Mouse (Mus musculus) kidney, postnatal 14 days (tissue): ENCODE measurements around the gene Myod1.

Source experiments
- DNase-seq: peaks from one replicate; pipeline ENCODE4 v3.0.0; 2022; ENCODE audit warnings: mixed read lengths

Gene Myod1

GRCm38 (mm10) chr7:46393718-46394511 is 17.6 kb downstream of the Myod1 start:
- DNase-seq: no peak

- no peak for DNase-seq
These were observed 18.7 kb downstream of the Myod1 start for GRCm38 (mm10) chr7:46394933-46395332.

- DNase-seq: no peak
These were observed 19.3 kb downstream of the Myod1 start for GRCm38 (mm10) chr7:46395571-46395970.

DNA sequence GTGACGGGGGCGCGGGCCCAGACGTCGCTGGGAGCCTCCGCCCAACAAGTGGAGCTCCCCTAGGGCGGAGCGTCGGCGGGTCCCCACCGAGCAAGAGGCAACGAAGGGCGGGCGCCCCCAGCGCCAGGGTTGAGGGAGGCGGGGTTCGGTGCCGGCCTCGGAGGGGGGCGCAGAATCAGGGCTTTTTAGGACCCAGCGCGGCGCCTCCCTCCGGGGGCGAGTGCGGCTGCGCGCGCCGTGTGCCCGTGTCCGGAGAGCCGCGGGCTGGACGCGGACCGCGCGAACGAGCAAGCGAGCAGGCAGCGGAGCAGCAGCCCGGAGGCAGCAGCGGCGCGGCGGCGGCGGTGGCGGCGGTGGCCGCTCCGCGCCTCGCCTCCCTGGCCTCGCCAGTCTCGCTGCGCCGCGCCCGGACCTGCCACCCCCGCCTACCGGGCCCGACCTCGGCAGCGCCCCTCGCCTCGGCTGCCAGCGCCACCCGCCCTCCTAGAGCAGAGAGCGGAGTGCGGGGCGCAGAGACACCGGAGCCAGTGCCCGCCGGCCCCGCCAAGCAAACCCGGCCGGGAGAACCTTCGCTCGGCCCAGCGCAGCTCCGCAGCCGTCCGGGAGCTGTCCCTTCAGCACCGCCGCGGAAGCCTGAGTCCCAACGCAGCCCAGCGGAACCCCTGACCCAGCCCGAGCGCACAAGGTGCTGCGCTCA is 20.1 kb downstream of the Myod1 start, which contains the start of gene Kcnc1:
TSS of gene Kcnc1 (plus strand) at position 267 of the 697 bp plus-strand sequence.
- peak; percentile 85 for DNase-seq

GRCm38 (mm10) chr7:46396928-46397731 is 20.9 kb downstream of the Myod1 start:
- DNase-seq: no peak

GRCm38 (mm10) chr7:46397732-46398333 is 21.6 kb downstream of the Myod1 start:
- DNase-seq: no peak

- no peak for DNase-seq
These were observed 22.3 kb downstream of the Myod1 start for GRCm38 (mm10) chr7:46398612-46399011.

- no peak for DNase-seq
These were observed 23.4 kb downstream of the Myod1 start for GRCm38 (mm10) chr7:46399676-46400075.

- no peak for DNase-seq
These were observed 24.1 kb downstream of the Myod1 start for GRCm38 (mm10) chr7:46400346-46400745.

DNA sequence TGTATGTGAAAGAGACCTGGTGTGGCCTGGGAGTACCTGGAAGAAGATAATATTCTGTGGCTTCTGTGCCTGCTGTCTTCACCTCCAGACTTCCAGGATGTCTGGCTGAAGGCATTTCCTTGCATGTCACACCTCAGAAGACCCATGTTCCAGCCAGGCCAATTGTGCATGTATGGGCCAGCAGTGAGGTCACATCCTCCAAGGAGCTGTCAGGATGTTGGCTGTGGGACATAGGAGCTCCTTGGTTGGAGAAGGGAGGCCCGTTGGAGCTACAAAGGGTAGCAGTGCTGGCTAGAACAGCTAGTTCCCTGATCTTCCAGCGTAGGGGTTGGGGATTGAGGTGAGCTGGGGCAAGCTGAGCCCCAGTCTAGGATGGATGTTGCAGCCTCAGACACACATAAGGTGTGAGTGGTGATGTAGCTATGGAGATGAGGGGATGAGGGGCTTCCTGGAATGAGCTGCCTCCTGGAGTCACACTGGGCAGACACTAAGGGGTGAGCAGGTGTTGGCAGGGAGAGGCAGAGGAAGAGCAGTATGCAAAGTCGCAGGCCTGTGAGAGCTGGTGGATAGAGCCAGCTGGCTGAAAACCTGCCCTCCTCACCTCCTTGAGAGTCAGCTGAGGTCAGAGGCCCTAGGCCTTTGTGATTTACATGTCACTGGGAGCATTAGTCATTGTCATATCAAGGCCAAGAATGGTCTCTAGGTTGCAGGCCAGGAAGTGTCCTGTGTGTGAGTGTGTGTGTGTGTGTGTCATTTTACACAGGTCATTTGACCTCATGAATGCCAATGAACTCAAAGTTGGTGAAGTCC is 25.3 kb downstream of the Myod1 start:
- DNase-seq: no peak

- DNase-seq: no peak
These were observed 27.6 kb downstream of the Myod1 start for GRCm38 (mm10) chr7:46403616-46404485.

DNA sequence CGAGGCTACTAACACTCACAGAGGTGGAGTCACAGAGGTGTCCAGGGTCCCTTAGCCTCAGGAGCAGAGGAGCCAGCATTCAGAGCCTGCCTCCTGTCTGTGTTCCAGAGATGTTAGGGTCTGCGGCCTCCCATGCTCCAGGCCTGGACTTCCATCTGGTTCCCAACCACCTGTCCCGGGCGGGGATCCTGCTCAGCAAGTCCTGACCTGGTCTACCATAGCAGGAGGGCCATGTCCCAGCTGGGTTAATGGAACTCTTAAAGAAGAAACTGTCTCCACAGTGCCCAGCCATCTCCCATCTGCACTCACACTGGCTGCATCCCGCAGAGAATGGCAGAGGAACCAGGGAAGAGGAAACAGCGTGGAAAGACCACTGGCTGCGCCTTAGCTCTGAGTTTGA is 28.5 kb downstream of the Myod1 start:
- DNase-seq: no peak

DNA sequence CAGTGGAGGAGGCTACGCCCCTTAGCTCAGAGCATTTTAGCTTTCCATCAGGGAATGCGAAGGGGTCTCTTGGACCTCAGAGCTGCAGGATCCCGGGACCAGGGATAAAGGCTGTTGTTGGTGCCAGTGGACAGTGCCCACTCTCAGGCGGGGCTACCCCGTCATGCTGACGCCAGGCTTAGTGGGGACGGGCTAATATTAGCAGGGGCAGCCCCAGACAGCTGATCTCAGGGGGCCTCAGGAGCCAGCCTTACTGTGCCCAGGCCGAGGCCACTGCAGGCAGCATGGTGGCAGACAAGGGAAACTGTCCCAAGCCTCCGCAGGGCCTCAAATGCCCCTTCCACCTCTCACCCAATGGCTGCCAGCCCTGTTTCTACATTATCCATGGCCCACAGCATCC is 32.3 kb downstream of the Myod1 start:
- no peak for DNase-seq

DNA sequence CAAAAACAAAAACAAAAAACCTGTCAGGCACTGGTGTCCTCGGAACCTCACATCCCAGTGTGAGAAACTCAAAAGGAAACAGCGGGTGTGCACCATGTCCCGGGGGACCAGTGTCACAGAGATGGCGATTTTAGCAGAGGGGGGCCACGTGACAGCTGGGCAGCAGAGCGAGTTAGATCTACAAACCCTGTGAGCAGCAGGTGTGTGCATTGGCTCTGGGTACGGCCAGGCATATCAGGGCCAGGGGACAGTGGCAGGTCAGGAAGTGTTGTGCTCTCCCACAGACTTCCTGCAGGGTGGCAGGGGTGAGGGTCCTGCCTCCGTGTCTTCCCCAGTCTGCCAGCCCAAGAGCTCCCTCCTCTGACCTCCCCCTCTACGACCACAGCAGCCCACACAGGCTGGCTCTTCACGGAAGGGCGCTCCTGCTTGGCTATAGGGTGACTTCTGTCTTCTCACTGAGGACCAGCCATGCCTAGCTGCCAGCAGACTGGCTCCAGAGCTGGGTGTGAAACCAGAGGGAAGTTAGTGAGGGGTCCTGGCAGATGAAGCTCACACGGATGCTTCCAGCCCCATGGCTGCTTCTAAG is 33.0 kb downstream of the Myod1 start:
- no peak for DNase-seq

GRCm38 (mm10) chr7:46410727-46411126 is 34.5 kb downstream of the Myod1 start:
- no peak for DNase-seq

- no peak for DNase-seq
These were observed 36.5 kb downstream of the Myod1 start for GRCm38 (mm10) chr7:46412823-46413222.

- DNase-seq: no peak
These were observed 37.9 kb downstream of the Myod1 start for GRCm38 (mm10) chr7:46413959-46414725.

DNA sequence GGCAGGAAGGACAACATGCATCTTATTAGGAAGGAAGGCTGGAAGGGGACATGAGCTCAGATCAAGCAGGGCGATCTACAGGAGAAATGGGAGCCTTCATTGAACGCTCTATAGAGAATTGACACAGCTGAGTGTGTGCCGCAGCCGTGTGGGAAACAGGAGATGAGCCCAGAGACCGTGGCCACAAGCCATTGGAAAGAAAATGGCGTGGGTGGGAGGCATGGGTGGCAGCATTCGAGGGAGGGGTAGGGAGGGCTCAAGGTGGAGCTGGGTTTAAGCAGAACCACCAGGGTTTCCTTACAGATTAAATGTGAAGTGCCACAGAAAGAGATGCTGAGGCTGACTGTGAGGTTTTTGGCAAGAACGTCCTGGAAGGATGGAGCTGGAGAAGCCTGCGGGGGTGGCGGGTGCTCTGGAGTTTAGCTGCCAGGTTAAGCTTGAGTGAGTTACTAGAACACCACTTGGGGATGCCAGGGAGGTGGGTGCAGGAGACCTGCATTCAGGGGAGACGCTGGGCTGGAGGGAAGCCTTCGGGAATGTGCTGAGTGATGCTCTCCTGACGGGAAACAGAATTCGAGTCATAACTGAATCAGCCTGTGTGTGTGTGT is 39.6 kb downstream of the Myod1 start:
- DNase-seq: no peak

DNA sequence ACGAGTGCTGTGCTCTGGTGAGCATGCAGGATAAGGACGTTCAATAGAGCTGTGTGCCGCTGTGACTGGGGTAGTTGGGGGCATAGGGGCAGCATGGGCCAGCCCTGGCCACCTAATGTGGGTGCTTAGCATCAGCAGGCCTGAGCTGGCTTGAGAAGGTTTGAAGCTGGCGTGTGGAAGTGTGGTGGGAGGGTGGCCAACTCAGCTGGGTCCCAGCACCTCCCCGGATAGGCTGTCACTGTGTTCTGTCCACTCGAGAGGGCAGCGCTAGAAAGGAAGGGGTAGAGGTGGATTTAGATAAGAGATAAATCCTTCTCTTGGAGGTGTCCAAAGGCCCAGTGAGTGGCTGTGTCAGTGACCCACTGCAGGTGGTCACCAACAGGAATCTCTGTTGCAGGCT is 41.2 kb downstream of the Myod1 start:
- no peak for DNase-seq
